Mouse (Mus musculus): Measurements from ENCODE around the gene Retreg1. TPM values are rescaled to one million over a fixed set of nuclear protein-coding genes. Genes with fewer than 3 reads are reported as not detected.

The Retreg1 gene
- total and polyA plus RNA-seq, 2 experiments from 2014 or later, result 19.1 to 38.1 TPM

- no peaks in the 10 kb centered on the region for H3K36me3 ChIP-seq (ENCODE audit: insufficient read depth)
- H3K9ac ChIP-seq, result no peak overlapping the region
- DNase-seq (no peak), ATAC-seq (no peak)
- no peaks in the 10 kb centered on the region for H3K27me3 ChIP-seq (ENCODE audit: insufficient read depth, low read length)
- no peaks in the 10 kb centered on the region for H3K4me1 ChIP-seq (ENCODE audit: insufficient read depth)
- TF ChIP-seq CTCF (IDR thresholded peaks at IDR 0.05; ENCODE audit: low read depth), result no peak
- H3K4me2 ChIP-seq (ENCODE audit: low read depth), result no peak overlapping the region
- H3K27ac ChIP-seq (ENCODE audit: low read depth, low read length), result no peak overlapping the region
- H3K9me3 ChIP-seq (ENCODE audit: low read length), result no peaks in the 10 kb centered on the region
- 87% methylated on average over 10 of the region's 10 CpGs for WGBS
- H3K4me3 ChIP-seq (ENCODE audit: low read depth, low read length), result no peak overlapping the region
Measured at GRCm38 (mm10) chr15:25828464-25828863, 14.5 kb upstream of the Retreg1 start.

- no peaks in the 10 kb centered on the region for H3K27me3 ChIP-seq (ENCODE audit: insufficient read depth, low read length)
- no peak overlapping the region for H3K9ac ChIP-seq
- no peaks in the 10 kb centered on the region for H3K4me1 ChIP-seq (ENCODE audit: insufficient read depth)
- H3K9me3 ChIP-seq (ENCODE audit: low read length), result no peaks in the 10 kb centered on the region
- H3K36me3 ChIP-seq (ENCODE audit: insufficient read depth), result no peaks in the 10 kb centered on the region
- 84% methylated on average over 2 of the region's 2 CpGs for WGBS
- TF ChIP-seq CTCF (IDR thresholded peaks at IDR 0.05; ENCODE audit: low read depth), result no peak
- DNase-seq (no peak), ATAC-seq (no peak)
- H3K4me3 ChIP-seq (ENCODE audit: low read depth, low read length), result no peak overlapping the region
- H3K27ac ChIP-seq (ENCODE audit: low read depth, low read length), result no peak overlapping the region
- H3K4me2 ChIP-seq (ENCODE audit: low read depth), result no peak overlapping the region
Measured at GRCm38 (mm10) chr15:25830426-25830825, 12.6 kb upstream of the Retreg1 start.

GRCm38 (mm10) chr15:25834282-25834681, 8.7 kb upstream of the Retreg1 start:
- TF ChIP-seq CTCF (IDR thresholded peaks at IDR 0.05; ENCODE audit: low read depth), result no peak
- Histone ChIP-seq H3K4me2 (ENCODE audit: low read depth) (no peak overlapping the region), H3K4me3 (ENCODE audit: low read depth, low read length) (no peak overlapping the region), H3K9me3 (ENCODE audit: low read length) (no peaks in the 10 kb centered on the region), H3K27ac (ENCODE audit: low read depth, low read length) (no peak overlapping the region), H3K27me3 (ENCODE audit: insufficient read depth, low read length) (no peaks in the 10 kb centered on the region), H3K9ac (no peak overlapping the region), H3K36me3 (ENCODE audit: insufficient read depth) (no peaks in the 10 kb centered on the region), H3K4me1 (ENCODE audit: insufficient read depth) (no peaks in the 10 kb centered on the region)
- DNase-seq, result no peak
- ATAC-seq, result no peak
- WGBS, result 98% methylated on average over 2 of the region's 2 CpGs

- no peak overlapping the region for H3K4me2 ChIP-seq (ENCODE audit: low read depth)
- no peak for TF ChIP-seq CTCF (IDR thresholded peaks at IDR 0.05; ENCODE audit: low read depth)
- no peak for DNase-seq
- H3K36me3 ChIP-seq (ENCODE audit: insufficient read depth), result no peaks in the 10 kb centered on the region
- H3K4me1 ChIP-seq (ENCODE audit: insufficient read depth), result no peaks in the 10 kb centered on the region
- no peak for ATAC-seq
- no peak overlapping the region for H3K4me3 ChIP-seq (ENCODE audit: low read depth, low read length)
- H3K9me3 ChIP-seq (ENCODE audit: low read length), result no peaks in the 10 kb centered on the region
- no peak overlapping the region for H3K27ac ChIP-seq (ENCODE audit: low read depth, low read length)
- H3K9ac ChIP-seq, result no peak overlapping the region
- no peaks in the 10 kb centered on the region for H3K27me3 ChIP-seq (ENCODE audit: insufficient read depth, low read length)
- 88% methylated on average over 17 of the region's 17 CpGs for WGBS
Measured at GRCm38 (mm10) chr15:25834920-25835674, 7.9 kb upstream of the Retreg1 start.

GRCm38 (mm10) chr15:25842462-25843085, 406 bp upstream of the Retreg1 start:
- 14% methylated on average over 16 of the region's 16 CpGs for WGBS
- no peak overlapping the region; the same call in 1 of the 2 replicates for H3K27ac ChIP-seq (ENCODE audit: low read depth, low read length)

GRCm38 (mm10) chr15:25844013-25844570, 1.1 kb downstream of the Retreg1 start:
- DNase-seq, result peak; percentile 10
- no peaks in the 10 kb centered on the region for H3K9me3 ChIP-seq (ENCODE audit: low read length)
- H3K4me2 ChIP-seq (ENCODE audit: low read depth), result peak overlapping the region; percentile 94
- no peak for TF ChIP-seq CTCF (IDR thresholded peaks at IDR 0.05; ENCODE audit: low read depth)
- H3K27me3 ChIP-seq (ENCODE audit: insufficient read depth, low read length), result no peaks in the 10 kb centered on the region
- H3K4me1 ChIP-seq (ENCODE audit: insufficient read depth), result no peaks in the 10 kb centered on the region; the same call in 1 of the 2 replicates
- H3K9ac ChIP-seq, result peak overlapping the region; percentile 92; the same call in 1 of the 2 replicates
- no peak overlapping the region for H3K27ac ChIP-seq (ENCODE audit: low read depth, low read length)
- peak overlapping the region; percentile 90 for H3K4me3 ChIP-seq (ENCODE audit: low read depth, low read length)
- ATAC-seq, result no peak
- 14% methylated on average over 11 of the region's 11 CpGs for WGBS
- no peaks in the 10 kb centered on the region for H3K36me3 ChIP-seq (ENCODE audit: insufficient read depth)

More at GRCm38 (mm10) chr15:25842462-25843085, 406 bp upstream of the Retreg1 start:
- H3K4me1 ChIP-seq (ENCODE audit: insufficient read depth), result no peaks in the 10 kb centered on the region; the same call in 1 of the 2 replicates
- H3K4me3 ChIP-seq (ENCODE audit: low read depth, low read length), result peak overlapping the region; percentile 90
- no peaks in the 10 kb centered on the region for H3K27me3 ChIP-seq (ENCODE audit: insufficient read depth, low read length)
- peak; percentile 7 for DNase-seq
- H3K9me3 ChIP-seq (ENCODE audit: low read length), result no peaks in the 10 kb centered on the region
- H3K36me3 ChIP-seq (ENCODE audit: insufficient read depth), result no peaks in the 10 kb centered on the region
- H3K4me2 ChIP-seq (ENCODE audit: low read depth), result peak overlapping the region; percentile 94
- H3K9ac ChIP-seq, result peak overlapping the region; percentile 92
- no peak for TF ChIP-seq CTCF (IDR thresholded peaks at IDR 0.05; ENCODE audit: low read depth)
- ATAC-seq, result no peak; the same call in 1 of the 2 replicates

GRCm38 (mm10) chr15:25844771-25845170, 1.8 kb downstream of the Retreg1 start:
- no peak overlapping the region for H3K27ac ChIP-seq (ENCODE audit: low read depth, low read length)
- DNase-seq (no peak), ATAC-seq (no peak)
- peak overlapping the region; percentile 94 for H3K4me2 ChIP-seq (ENCODE audit: low read depth)
- H3K36me3 ChIP-seq (ENCODE audit: insufficient read depth), result no peaks in the 10 kb centered on the region
- TF ChIP-seq CTCF (IDR thresholded peaks at IDR 0.05; ENCODE audit: low read depth), result no peak
- H3K4me3 ChIP-seq (ENCODE audit: low read depth, low read length), result no peak overlapping the region
- no peaks in the 10 kb centered on the region; the same call in 1 of the 2 replicates for H3K4me1 ChIP-seq (ENCODE audit: insufficient read depth)
- 63% methylated on average over 4 of the region's 4 CpGs for WGBS
- no peaks in the 10 kb centered on the region for H3K27me3 ChIP-seq (ENCODE audit: insufficient read depth, low read length)
- no peak overlapping the region for H3K9ac ChIP-seq
- no peaks in the 10 kb centered on the region for H3K9me3 ChIP-seq (ENCODE audit: low read length)

Data from forebrain, postnatal 0 days (tissue).